Mouse (Mus musculus) intestine, embryonic 16.5 days (tissue): ENCODE data around the gene Trim44. TPM values are rescaled to one million over a fixed set of nuclear protein-coding genes. Genes with fewer than 3 reads are reported as not detected.

Experiments
- ATAC-seq: fragments of 200-750 bp; cut with Nextera tagmentation; 2 replicates; pipeline ENCODE4 v1.8.0; 2017; ENCODE audit warnings: moderate TSS enrichment, moderate library complexity
- H3K27ac ChIP-seq: fragments of 300-500 bp; sonication (generic); 2 replicates; pipeline ENCODE4 v1.5.1; 2014; ENCODE audit warnings: mild to moderate bottlenecking, low read length
- H3K27me3 ChIP-seq: fragments of 300-500 bp; sonication (generic); replicated peaks from 2 replicates; pipeline ENCODE4 v1.6.1; 2014; ENCODE audit warnings: low read length, control low read depth, mixed read lengths; ENCODE audit not compliant: control insufficient read depth, insufficient read depth
- H3K36me3 ChIP-seq: fragments of 300-500 bp; sonication (generic); 2 replicates; pipeline ENCODE4 v1.6.1; 2014; ENCODE audit warnings: low read length, control low read depth; ENCODE audit not compliant: control insufficient read depth, insufficient read depth
- H3K4me1 ChIP-seq: fragments of 300-500 bp; sonication (generic); 2 replicates; pipeline ENCODE4 v1.6.1; 2014; ENCODE audit warnings: low read length, control low read depth, mixed read lengths; ENCODE audit not compliant: control insufficient read depth, insufficient read depth
- H3K4me2 ChIP-seq: fragments of 300-500 bp; sonication (generic); 2 replicates; pipeline ENCODE4 v1.6.1; 2014; ENCODE audit warnings: low read depth, low read length, control low read depth
- H3K4me3 ChIP-seq: fragments of 300-500 bp; sonication (generic); 2 replicates; pipeline ENCODE4 v1.5.1; 2014; ENCODE audit warnings: mild to moderate bottlenecking, low read length
- H3K9ac ChIP-seq: fragments of 300-500 bp; sonication (generic); 2 replicates; pipeline ENCODE4 v1.6.1; 2014; ENCODE audit warnings: low read depth, low read length
- H3K9me3 ChIP-seq: fragments of 300-500 bp; sonication (generic); 2 replicates; pipeline ENCODE4 v1.6.1; 2016; ENCODE audit warnings: low read length, control low read depth; ENCODE audit not compliant: control insufficient read depth
- WGBS: fragments of 180-500 bp; shearing (Covaris S2); extraction: QIAGEN DNeasy Blood & Tissue Kit; methylation state at CpG from one replicate; pipeline ENCODE4 v1.1.7; 2014; 5-methylcytosine and 5-hydroxymethylcytosine counted together
- polyA plus RNA-seq: library from polyadenylated mRNA; unstranded; fragments of >200 nt; fragmentation: Nextera tagmentation; extraction: Ambion mirVana; gene quantifications from 2 replicates; pipeline ENCODE4 v1.2.1, GENCODE M21; 2015

The Trim44 gene
- polyA plus RNA-seq, 1 experiment from 2014 or later: 10.2 TPM

GRCm38 (mm10) chr2:102314068-102314467, 93.6 kb downstream of the Trim44 start:
- H3K36me3 ChIP-seq: no peaks in the 10 kb centered on the region
- H3K4me3 ChIP-seq: no peak overlapping the region
- ATAC-seq: no peak
- H3K4me1 ChIP-seq: no peaks in the 10 kb centered on the region
- WGBS: 76% methylated on average over 2 of the region's 2 CpGs
- H3K9me3 ChIP-seq: no peaks in the 10 kb centered on the region
- no peaks in the 10 kb centered on the region for H3K27me3 ChIP-seq
- H3K4me2 ChIP-seq: no peak overlapping the region
- H3K9ac ChIP-seq: no peak overlapping the region
- no peak overlapping the region for H3K27ac ChIP-seq

DNA sequence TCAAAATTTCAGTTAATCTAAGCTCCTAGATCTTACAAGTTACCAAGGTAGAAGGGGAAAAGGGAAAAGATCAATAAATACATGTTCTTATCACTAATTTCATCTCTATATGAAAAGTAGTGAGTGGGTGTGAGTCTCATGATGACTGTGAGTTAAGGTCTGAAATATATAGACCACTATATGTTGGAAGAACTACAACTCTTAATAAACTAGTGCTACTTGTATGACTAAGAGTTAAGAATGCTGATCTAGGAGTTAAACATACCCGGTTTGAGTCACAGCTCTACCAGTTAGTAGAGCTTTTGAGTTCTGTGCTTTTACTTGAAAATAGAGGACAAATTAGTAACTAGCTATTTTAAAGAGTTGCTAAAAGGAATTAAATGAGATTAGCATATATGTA, 94.7 kb downstream of the Trim44 start:
- Histone ChIP-seq H3K36me3 (no peaks in the 10 kb centered on the region), H3K27ac (no peak overlapping the region), H3K9me3 (no peaks in the 10 kb centered on the region), H3K4me3 (no peak overlapping the region), H3K9ac (no peak overlapping the region), H3K4me1 (no peaks in the 10 kb centered on the region), H3K4me2 (no peak overlapping the region), H3K27me3 (no peaks in the 10 kb centered on the region)
- 94% methylated on average over 1 of the region's 1 CpGs for WGBS
- ATAC-seq: no peak

GRCm38 (mm10) chr2:102303274-102303673, 104.4 kb downstream of the Trim44 start:
- 43% methylated on average over 2 of the region's 2 CpGs for WGBS
- no peak overlapping the region for H3K9ac ChIP-seq

DNA sequence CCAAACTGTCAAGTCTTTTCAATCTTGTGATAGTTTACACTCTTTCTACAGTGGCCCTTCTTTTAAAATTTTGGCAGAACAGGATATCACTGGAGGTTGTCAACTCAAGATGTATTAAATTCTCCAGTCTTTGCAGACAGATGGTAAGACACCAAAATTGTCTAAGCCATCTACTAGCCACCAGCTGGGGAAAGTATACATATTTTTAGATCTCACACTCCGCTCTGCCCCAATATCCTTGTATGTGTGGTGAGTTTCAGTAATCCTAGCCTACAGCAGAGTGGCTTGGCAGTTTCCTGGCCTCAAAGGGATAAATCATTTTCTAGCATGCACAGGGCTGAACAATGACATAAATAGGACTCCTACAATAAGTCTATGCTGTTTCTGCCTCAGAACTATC, 105.1 kb downstream of the Trim44 start:
- no peak overlapping the region for H3K9ac ChIP-seq
- no peak overlapping the region for H3K4me2 ChIP-seq
- no peaks in the 10 kb centered on the region for H3K9me3 ChIP-seq
- no peaks in the 10 kb centered on the region for H3K27me3 ChIP-seq
- ATAC-seq: no peak
- H3K4me1 ChIP-seq: no peaks in the 10 kb centered on the region
- no peaks in the 10 kb centered on the region for H3K36me3 ChIP-seq
- WGBS: 95% methylated on average over 1 of the region's 1 CpGs
- H3K27ac ChIP-seq: no peak overlapping the region
- no peak overlapping the region for H3K4me3 ChIP-seq

More at GRCm38 (mm10) chr2:102303274-102303673, 104.4 kb downstream of the Trim44 start:
- H3K4me2 ChIP-seq: no peak overlapping the region
- H3K9me3 ChIP-seq: no peaks in the 10 kb centered on the region
- H3K4me3 ChIP-seq: no peak overlapping the region
- no peaks in the 10 kb centered on the region for H3K27me3 ChIP-seq
- H3K4me1 ChIP-seq: no peaks in the 10 kb centered on the region
- H3K36me3 ChIP-seq: no peaks in the 10 kb centered on the region
- ATAC-seq: no peak
- H3K27ac ChIP-seq: no peak overlapping the region

DNA sequence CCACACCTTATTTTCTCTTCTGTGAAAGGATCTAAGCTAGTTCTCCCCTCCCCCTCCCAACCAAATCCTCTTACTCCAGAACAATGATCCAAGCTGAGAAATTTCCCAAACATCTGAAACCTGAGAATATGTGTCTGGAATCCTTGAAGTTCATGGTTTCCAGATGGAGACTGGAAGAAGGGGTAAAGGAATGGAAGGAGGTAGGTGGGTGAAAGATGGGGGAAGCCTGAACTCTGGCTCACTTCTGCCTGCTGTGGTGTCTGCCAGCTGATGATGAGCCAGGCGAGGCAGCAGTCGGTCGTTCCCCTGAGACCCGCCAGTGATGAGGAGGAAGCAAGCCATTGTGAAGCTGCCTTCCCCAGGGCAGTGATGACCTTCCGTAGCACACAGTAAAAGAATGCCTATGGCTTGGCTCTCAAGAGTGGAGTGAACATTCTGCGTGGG, 112.8 kb downstream of the Trim44 start:
- Histone ChIP-seq H3K9ac (no peak overlapping the region), H3K36me3 (no peaks in the 10 kb centered on the region), H3K27me3 (no peaks in the 10 kb centered on the region), H3K4me3 (no peak overlapping the region), H3K27ac (no peak overlapping the region), H3K4me2 (no peak overlapping the region), H3K9me3 (no peaks in the 10 kb centered on the region), H3K4me1 (no peaks in the 10 kb centered on the region)
- no peak for ATAC-seq
- WGBS: 28% methylated on average over 6 of the region's 6 CpGs

- no peak for ATAC-seq
- no peak overlapping the region for H3K27ac ChIP-seq
Measured at GRCm38 (mm10) chr2:102293181-102293580, 114.4 kb downstream of the Trim44 start.

GRCm38 (mm10) chr2:102292051-102292450, 115.6 kb downstream of the Trim44 start:
- H3K4me3 ChIP-seq: no peak overlapping the region
- 85% methylated on average over 1 of the region's 1 CpGs for WGBS
- H3K9me3 ChIP-seq: no peaks in the 10 kb centered on the region
- no peak for ATAC-seq
- H3K4me1 ChIP-seq: no peaks in the 10 kb centered on the region
- no peak overlapping the region for H3K9ac ChIP-seq
- H3K4me2 ChIP-seq: no peak overlapping the region
- no peaks in the 10 kb centered on the region for H3K27me3 ChIP-seq
- no peaks in the 10 kb centered on the region for H3K36me3 ChIP-seq
- no peak overlapping the region for H3K27ac ChIP-seq

More at GRCm38 (mm10) chr2:102293181-102293580, 114.4 kb downstream of the Trim44 start:
- Histone ChIP-seq H3K27me3 (no peaks in the 10 kb centered on the region), H3K9ac (no peak overlapping the region), H3K4me1 (no peaks in the 10 kb centered on the region), H3K9me3 (no peaks in the 10 kb centered on the region), H3K36me3 (no peaks in the 10 kb centered on the region), H3K4me2 (no peak overlapping the region), H3K4me3 (no peak overlapping the region)
- WGBS: 50% methylated on average over 1 of the region's 1 CpGs

GRCm38 (mm10) chr2:102291533-102291932, 116.1 kb downstream of the Trim44 start:
- Histone ChIP-seq H3K4me2 (no peak overlapping the region), H3K36me3 (no peaks in the 10 kb centered on the region), H3K9ac (no peak overlapping the region), H3K27me3 (no peaks in the 10 kb centered on the region), H3K27ac (no peak overlapping the region), H3K4me1 (no peaks in the 10 kb centered on the region), H3K9me3 (no peaks in the 10 kb centered on the region), H3K4me3 (no peak overlapping the region)
- WGBS: 82% methylated on average over 2 of the region's 2 CpGs
- ATAC-seq: no peak

DNA sequence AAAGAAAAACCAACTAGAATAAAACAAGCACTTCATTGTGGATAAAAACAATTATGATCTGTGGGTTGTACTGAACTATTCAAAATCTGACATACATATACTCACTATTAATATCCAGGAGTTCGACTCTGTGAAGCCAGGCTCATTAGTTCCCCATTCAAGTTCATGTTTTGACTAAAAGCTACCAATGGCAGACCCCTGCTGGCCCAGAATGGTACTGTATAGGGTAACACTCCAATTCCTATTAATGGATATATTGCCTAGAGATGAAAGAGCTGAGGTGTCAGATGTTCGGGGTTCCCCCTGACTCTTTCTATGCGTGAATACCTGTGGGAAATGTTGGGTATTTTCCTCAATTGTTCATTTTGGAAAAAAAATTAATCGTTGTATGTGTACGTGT, 117.6 kb downstream of the Trim44 start:
- ATAC-seq: no peak

DNA sequence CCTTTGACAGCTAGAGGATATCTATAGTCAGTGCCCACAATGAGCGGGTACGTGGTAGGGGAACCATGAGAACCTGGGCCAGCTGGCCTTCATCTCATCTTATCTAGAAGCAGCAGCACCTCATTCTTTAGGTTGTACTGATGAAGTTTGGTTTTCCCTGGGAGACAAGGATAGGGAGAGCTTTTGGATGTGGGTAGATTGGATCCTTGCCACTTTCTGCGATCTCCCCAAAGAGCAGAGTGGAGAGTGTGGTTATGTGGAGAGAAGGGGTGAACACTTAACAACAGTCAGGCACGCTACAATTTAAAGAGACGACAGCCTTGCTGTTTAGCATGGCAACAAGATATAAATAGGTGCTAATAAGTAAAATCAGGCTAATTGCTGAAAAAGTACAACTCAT, 119.0 kb downstream of the Trim44 start:
- H3K27ac ChIP-seq: no peak overlapping the region
- no peaks in the 10 kb centered on the region for H3K27me3 ChIP-seq
- WGBS: 78% methylated on average over 5 of the region's 5 CpGs
- H3K4me2 ChIP-seq: no peak overlapping the region
- no peak for ATAC-seq
- no peak overlapping the region for H3K9ac ChIP-seq
- no peak overlapping the region for H3K4me3 ChIP-seq
- no peaks in the 10 kb centered on the region for H3K9me3 ChIP-seq
- H3K4me1 ChIP-seq: no peaks in the 10 kb centered on the region
- H3K36me3 ChIP-seq: no peaks in the 10 kb centered on the region

More for the DNA sequence above, 117.6 kb downstream of the Trim44 start:
- H3K27ac ChIP-seq: no peak overlapping the region
- no peak overlapping the region for H3K4me2 ChIP-seq
- no peaks in the 10 kb centered on the region for H3K9me3 ChIP-seq
- H3K36me3 ChIP-seq: no peaks in the 10 kb centered on the region
- H3K4me3 ChIP-seq: no peak overlapping the region
- no peak overlapping the region for H3K9ac ChIP-seq
- 59% methylated on average over 5 of the region's 5 CpGs for WGBS
- no peaks in the 10 kb centered on the region for H3K27me3 ChIP-seq
- no peaks in the 10 kb centered on the region for H3K4me1 ChIP-seq
